Comparison of ENCODE assay signal across 13 mouse cellular contexts in genomic region chr3:129985335-129985734, GRCm38 (mm10). TPM values are rescaled to one million over a fixed set of nuclear protein-coding genes. Genes with fewer than 3 reads are reported as not detected.
DNase-seq lines count a peak whose midpoint lies in the region; TF ChIP-seq lines count a peak whose summit lies in the region.
"Had no signal": no experiment of that assay in that cellular context is flagged by ENCODE, and none has a peak within 500 bp of the region (broad histone marks: within the 10 kb centered on the region; RNA-seq: fewer than 3 reads in every experiment).

No protein-coding gene starts in this region.

- intact Hi-C loops in left cerebral cortex, postnatal 25 days (cut with DNase I) = no loop called here

- H3K27ac ChIP-seq in layer of hippocampus, adult 2 months = no peak overlapping the region
- H3K27ac ChIP-seq: limb, embryonic 12.5 days had no signal

- peak; percentile 48 for TF ChIP-seq CTCF in layer of hippocampus, adult 2 months (conservative IDR thresholded peaks at IDR 0.05)

- H3K4me3 ChIP-seq in layer of hippocampus, adult 2 months = no peak overlapping the region
- H3K4me3 ChIP-seq: limb, embryonic 12.5 days had no signal

- DNase-seq in adrenal gland, postnatal 14 days = peak; percentile 23
- no peak for DNase-seq in adrenal gland, adult (ENCODE audit: inconsistent age in 2 of 2, low spot score in 1 of 2)
- no peak for DNase-seq in layer of hippocampus, adult 2 months (ENCODE audit: low spot score in 2 of 2)
- DNase-seq in layer of hippocampus, postnatal 36 days = no peak
- DNase-seq in A20 (ENCODE audit: low read depth, low spot score) (peak; percentile 31), ZHBTc4 (ENCODE audit: low read depth, low spot score) (peak; percentile 40)
- no peak for DNase-seq in spleen, postnatal 36 days (ENCODE audit: low spot score in 2 of 2)
- DNase-seq in left cerebral cortex, postnatal 25 days (ENCODE audit: low spot score in 2 of 2) = no peak
- DNase-seq: cerebellum, adult 9-10 months; heart, postnatal 36 days; kidney, postnatal 14 days; lung, postnatal 10 days had no signal

RNA-seq across cellular contexts. Expression of gene Mcub, which starts 15.3 kb away (rescaled TPM):
- 7.9 and 9.3 TPM in 2 replicates for total RNA-seq in adrenal gland, postnatal 14 days (2021)
- 1 to 10 TPM; 3.5 to 5.3 TPM for total RNA-seq in layer of hippocampus, adult 2 months (2021)
- total RNA-seq in layer of hippocampus, postnatal 36 days (2021) = 1 to 10 TPM; 3.0 to 3.2 TPM
- 1 to 10 TPM in 1 of 2 experiments, under 1 TPM in 1; 0.99 to 1.9 TPM for total RNA-seq in left cerebral cortex, postnatal 25 days (2021)

Comparison
In these comparisons a context has a peak if more than half of its experiments do, and no peak if none do; other contexts are left out.
1. DNase-seq: peak in adrenal gland, postnatal 14 days (single experiment), A20 (single experiment) and ZHBTc4 (single experiment); none in adrenal gland, adult (0 of 2), layer of hippocampus, adult 2 months (0 of 2), layer of hippocampus, postnatal 36 days (0 of 2), spleen, postnatal 36 days (0 of 2) and left cerebral cortex, postnatal 25 days (0 of 2).